Mouse (Mus musculus): ENCODE measurements around the gene Zkscan17. TPM values are rescaled to one million over a fixed set of nuclear protein-coding genes. Genes with fewer than 3 reads are reported as not detected.

The Zkscan17 gene
- polyA plus RNA-seq, 1 experiment from 2014 or later, result 13.9 TPM

- peak; percentile 96 for ATAC-seq (ENCODE audit: low FRiP score, low read depth)
Measured at GRCm38 (mm10) chr11:59449741-59450229, 76.8 kb downstream of the Zkscan17 start, which contains the start of gene Jmjd4. Gene Jmjd4, plus strand, starts transcription at chr11:59450045.

DNA sequence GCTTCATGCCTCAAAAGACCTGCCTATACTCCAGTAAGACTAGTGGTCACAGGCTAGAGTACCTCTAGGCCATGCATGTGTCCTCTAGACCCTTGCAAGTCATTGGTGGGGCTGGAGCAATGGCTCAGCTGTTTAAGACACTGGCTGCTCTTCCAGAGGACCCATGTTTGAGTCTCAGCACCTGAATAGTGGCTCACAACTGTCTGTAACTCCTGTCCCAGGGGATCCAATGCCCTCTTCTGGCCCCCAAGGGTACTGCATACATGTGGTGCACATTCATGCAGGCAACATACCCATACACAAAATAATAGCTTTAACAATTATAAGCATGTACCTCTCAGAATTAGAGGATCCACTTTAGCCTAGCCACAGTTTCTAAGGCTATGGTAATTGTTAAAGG lies 83.4 kb downstream of the Zkscan17 start:
- Histone ChIP-seq H3K36me3 (peaks cover 7% of the 10 kb centered on the region), H3K9me3 (no peaks in the 10 kb centered on the region), H3K4me2 (no peak overlapping the region), H3K4me1 (replicated peaks) (peaks cover 5% of the 10 kb centered on the region), H3K4me3 (no peak overlapping the region), H3K27me3 (no peaks in the 10 kb centered on the region), H3K27ac (replicated peaks) (no peak overlapping the region), H3K9ac (no peak overlapping the region)
- ATAC-seq (ENCODE audit: low FRiP score, low read depth), result no peak

More at GRCm38 (mm10) chr11:59449741-59450229, 76.8 kb downstream of the Zkscan17 start, which contains the start of gene Jmjd4:
- Histone ChIP-seq H3K4me3 (peak within 1 kb of the TSS; percentile 74), H3K4me2 (peak within 1 kb of the TSS; percentile 62), H3K9ac (peak within 1 kb of the TSS; percentile 61), H3K36me3 (peaks cover 24% of the 10 kb centered on the region), H3K9me3 (no peaks in the 10 kb centered on the region), H3K27me3 (no peaks in the 10 kb centered on the region), H3K27ac (replicated peaks) (peak within 1 kb of the TSS; percentile 94), H3K4me1 (replicated peaks) (peaks cover 27% of the 10 kb centered on the region)
- under 1% methylated on average over 34 of the region's 40 CpGs for WGBS

- Histone ChIP-seq H3K9ac (no peak overlapping the region), H3K27ac (replicated peaks) (no peak overlapping the region), H3K4me1 (replicated peaks) (no peaks in the 10 kb centered on the region), H3K4me3 (no peak overlapping the region), H3K9me3 (no peaks in the 10 kb centered on the region), H3K27me3 (no peaks in the 10 kb centered on the region), H3K36me3 (peaks cover 40% of the 10 kb centered on the region), H3K4me2 (no peak overlapping the region)
- no peak for ATAC-seq (ENCODE audit: low FRiP score, low read depth)
- WGBS, result 92% methylated on average over 12 of the region's 12 CpGs
Measured at GRCm38 (mm10) chr11:59437954-59438353, 88.6 kb downstream of the Zkscan17 start.

Other genes starting within 250 kb of the Zkscan17 start
- 0.94 and 1.5 TPM in 2 replicates for gene Wnt3a, start 236.0 kb downstream of the Zkscan17 start, polyA plus RNA-seq (2015; fragmentation: Nextera tagmentation; extraction: Ambion mirVana)
- 3.5 and 4.1 TPM in 2 replicates for gene Wnt9a, start 219.8 kb downstream of the Zkscan17 start, polyA plus RNA-seq (2015; fragmentation: Nextera tagmentation; extraction: Ambion mirVana)
- not detected in 2 replicates for gene Prss38, start 151.1 kb downstream of the Zkscan17 start, polyA plus RNA-seq (2015; fragmentation: Nextera tagmentation; extraction: Ambion mirVana)
- 18.2 and 18.8 TPM in 2 replicates for gene Jmjd4, start 76.7 kb downstream of the Zkscan17 start, polyA plus RNA-seq (2015; fragmentation: Nextera tagmentation; extraction: Ambion mirVana)
- gene Snap47, start 75.6 kb downstream of the Zkscan17 start, polyA plus RNA-seq (2015; fragmentation: Nextera tagmentation; extraction: Ambion mirVana), result 534 and 558 TPM in 2 replicates
- gene Zfp867, start 54.3 kb downstream of the Zkscan17 start, polyA plus RNA-seq (2015; fragmentation: Nextera tagmentation; extraction: Ambion mirVana), result 12.6 and 12.7 TPM in 2 replicates
- 0.23 and 0.25 TPM in 2 replicates for gene Nlrp3, start 14.8 kb upstream of the Zkscan17 start, polyA plus RNA-seq (2015; fragmentation: Nextera tagmentation; extraction: Ambion mirVana)
- gene Olfr222, start 49.5 kb upstream of the Zkscan17 start, polyA plus RNA-seq (2015; fragmentation: Nextera tagmentation; extraction: Ambion mirVana), result not detected in 2 replicates
- not detected in 2 replicates for gene Olfr223, start 66.5 kb upstream of the Zkscan17 start, polyA plus RNA-seq (2015; fragmentation: Nextera tagmentation; extraction: Ambion mirVana)
- 78.7 and 80.4 TPM in 2 replicates for gene Mprip, start 134.6 kb upstream of the Zkscan17 start, polyA plus RNA-seq (2015; fragmentation: Nextera tagmentation; extraction: Ambion mirVana)

Data from hindbrain, embryonic 15.5 days (tissue).